Mouse (Mus musculus) MEL (cell line): ENCODE data around the gene Hnrnph3. TPM values are rescaled to one million over a fixed set of nuclear protein-coding genes. Genes with fewer than 3 reads are reported as not detected.

Experiments used
- DNase-seq: peaks from one replicate; pipeline ENCODE4 v3.0.0; 2011; ENCODE audit warnings: low read depth, low spot score
- H3K27ac ChIP-seq: 2 replicates; pipeline ENCODE4 v1.5.1; 2012; ENCODE audit warnings: low read depth, mild to moderate bottlenecking, control low read depth, low read length, moderate library complexity; ENCODE audit not compliant: control insufficient read depth
- H3K27me3 ChIP-seq, 2 experiments: fragments of 150-350 bp in 1 of 2; sonication (generic) in 1 of 2; 2 replicates each; pipeline ENCODE4 v1.6.1; 2012; ENCODE audit warnings: low read length in 2 of 2, mild to moderate bottlenecking in 2 of 2, improper control_type of control experiment in 1 of 2, moderate library complexity in 1 of 2; ENCODE audit not compliant: insufficient read depth in 2 of 2, control insufficient read depth in 1 of 2
- H3K36me3 ChIP-seq, 2 experiments: 2 replicates each; pipeline ENCODE4 v1.6.1; 2012 to 2014; ENCODE audit warnings: low read length in 2 of 2, improper control_type of control experiment in 1 of 2, inconsistent platforms in 1 of 2, mild to moderate bottlenecking in 1 of 2; ENCODE audit not compliant: insufficient read depth in 2 of 2, control insufficient read depth in 1 of 2
- H3K4me1 ChIP-seq, 2 experiments: fragments of 150-350 bp in 1 of 2; sonication (generic) in 1 of 2; 2 replicates each; pipeline ENCODE4 v1.6.1; 2012; ENCODE audit warnings: low read length in 2 of 2, improper control_type of control experiment in 1 of 2, mild to moderate bottlenecking in 1 of 2; ENCODE audit not compliant: insufficient read depth in 2 of 2, control insufficient read depth in 1 of 2
- H3K4me3 ChIP-seq, 2 experiments: fragments of 150-350 bp in 1 of 2; sonication (generic) in 1 of 2; 2 replicates each; pipeline ENCODE4 v1.5.1; 2012; ENCODE audit warnings: low read depth in 2 of 2, low read length in 2 of 2, mild to moderate bottlenecking in 2 of 2, moderate library complexity in 2 of 2, control low read depth in 1 of 2, improper control_type of control experiment in 1 of 2; ENCODE audit not compliant: control insufficient read depth in 1 of 2, insufficient read depth in 1 of 2
- H3K79me2 ChIP-seq: 2 replicates; pipeline ENCODE4 v1.6.1; 2012; ENCODE audit warnings: mild to moderate bottlenecking, low read length, moderate library complexity; ENCODE audit not compliant: control insufficient read depth, poor library complexity, insufficient read depth
- H3K9ac ChIP-seq: 2 replicates; pipeline ENCODE4 v1.6.1; 2012; ENCODE audit warnings: low read depth, mild to moderate bottlenecking, control low read depth, low read length, moderate library complexity; ENCODE audit not compliant: control insufficient read depth, poor library complexity, severe bottlenecking
- H3K9me3 ChIP-seq: fragments of 150-350 bp; sonication (generic); replicated peaks from 2 replicates; pipeline ENCODE4 v1.6.1; 2012; ENCODE audit warnings: mild to moderate bottlenecking, low read length, improper control_type of control experiment, moderate library complexity; ENCODE audit not compliant: insufficient read depth
- BHLHE40 ChIP-seq: IDR thresholded peaks from 2 replicates; pipeline ENCODE4 v1.6.1; 2012; ENCODE audit warnings: low read depth, mild to moderate bottlenecking, inconsistent platforms, low read length, improper control_type of control experiment, borderline replicate concordance
- CHD1 ChIP-seq: IDR thresholded peaks from 2 replicates; pipeline ENCODE4 v1.6.1; 2012; ENCODE audit warnings: low read depth, mild to moderate bottlenecking, inconsistent platforms, low read length, improper control_type of control experiment
- CHD2 ChIP-seq: IDR thresholded peaks from 2 replicates; pipeline ENCODE4 v1.6.1; 2011; ENCODE audit warnings: low read length, improper control_type of control experiment
- CTCF ChIP-seq, 3 experiments: IDR thresholded peaks in 2 of 3; conservative IDR thresholded peaks in 1 of 3; 2 replicates each; pipeline ENCODE4 v1.5.1; 2011 to 2012; ENCODE audit warnings: low read length in 3 of 3, low read depth in 2 of 3, mild to moderate bottlenecking in 2 of 3, improper control_type of control experiment in 1 of 3, inconsistent platforms in 1 of 3, mixed read lengths in 1 of 3, moderate library complexity in 1 of 3; ENCODE audit not compliant: control insufficient read depth in 1 of 3, insufficient read depth in 1 of 3, poor library complexity in 1 of 3, severe bottlenecking in 1 of 3
- E2F4 ChIP-seq: IDR thresholded peaks from 2 replicates; pipeline ENCODE4 v1.6.1; 2011; ENCODE audit warnings: low read depth, low read length, improper control_type of control experiment, borderline replicate concordance
- GABPA ChIP-seq: IDR thresholded peaks from 2 replicates; pipeline ENCODE4 v1.6.1; 2012; ENCODE audit warnings: low read depth, mild to moderate bottlenecking, inconsistent platforms, low read length, improper control_type of control experiment, moderate library complexity
- GATA1 ChIP-seq: IDR thresholded peaks from 2 replicates; pipeline ENCODE4 v1.6.1; 2011; ENCODE audit warnings: low read depth, low read length, improper control_type of control experiment
- JUND ChIP-seq: IDR thresholded peaks from 2 replicates; pipeline ENCODE4 v1.6.1; 2011; ENCODE audit warnings: low read depth, mild to moderate bottlenecking, improper control_type of control experiment, low read length
- KAT2A ChIP-seq: conservative IDR thresholded peaks from 2 replicates; pipeline ENCODE4 v1.6.1; 2012; ENCODE audit warnings: low read depth, low read length, improper control_type of control experiment, inconsistent platforms
- MAX ChIP-seq: IDR thresholded peaks from 2 replicates; pipeline ENCODE4 v1.6.1; 2011; ENCODE audit warnings: low read length, improper control_type of control experiment
- MEF2A ChIP-seq: IDR thresholded peaks from 2 replicates; pipeline ENCODE4 v1.6.1; 2014; ENCODE audit warnings: low read depth, mild to moderate bottlenecking, inconsistent platforms, low read length, improper control_type of control experiment; ENCODE audit not compliant: poor library complexity, insufficient replicate concordance, severe bottlenecking; ENCODE audit errors: extremely low read depth
- MXI1 ChIP-seq: IDR thresholded peaks from 2 replicates; pipeline ENCODE4 v1.6.1; 2011; ENCODE audit warnings: mild to moderate bottlenecking, low read depth, low read length, improper control_type of control experiment
- MYC ChIP-seq: IDR thresholded peaks from 2 replicates; pipeline ENCODE4 v1.6.1; 2011; ENCODE audit warnings: low read depth, mild to moderate bottlenecking, low read length, improper control_type of control experiment, moderate library complexity
- NELFE ChIP-seq: IDR thresholded peaks from 2 replicates; pipeline ENCODE4 v1.6.1; 2011; ENCODE audit warnings: low read depth, low read length, improper control_type of control experiment
- POLR2A ChIP-seq, 2 experiments: IDR thresholded peaks; 2 replicates each; pipeline ENCODE4 v1.6.1; 2011 to 2012; ENCODE audit warnings: low read length in 2 of 2, mild to moderate bottlenecking in 2 of 2, control low read depth in 1 of 2, improper control_type of control experiment in 1 of 2, low read depth in 1 of 2, moderate library complexity in 1 of 2; ENCODE audit not compliant: control insufficient read depth in 1 of 2, insufficient read depth in 1 of 2, poor library complexity in 1 of 2
- RAD21 ChIP-seq: IDR thresholded peaks from 2 replicates; pipeline ENCODE4 v1.6.1; 2011; ENCODE audit warnings: mild to moderate bottlenecking, low read depth, low read length, improper control_type of control experiment
- RCOR1 ChIP-seq: IDR thresholded peaks from 2 replicates; pipeline ENCODE4 v1.6.1; 2012; ENCODE audit warnings: low read depth, mild to moderate bottlenecking, inconsistent platforms, low read length, improper control_type of control experiment
- SMC3 ChIP-seq: IDR thresholded peaks from 2 replicates; pipeline ENCODE4 v1.6.1; 2011; ENCODE audit warnings: low read depth, low read length, improper control_type of control experiment
- USF2 ChIP-seq, 2 experiments: IDR thresholded peaks; 2 replicates each; pipeline ENCODE4 v1.6.1; 2011 to 2012; ENCODE audit warnings: improper control_type of control experiment in 2 of 2, low read length in 2 of 2, borderline replicate concordance in 1 of 2, inconsistent platforms in 1 of 2, low read depth in 1 of 2, mild to moderate bottlenecking in 1 of 2; ENCODE audit not compliant: insufficient read depth in 1 of 2
- ZMIZ1 ChIP-seq: IDR thresholded peaks from 2 replicates; pipeline ENCODE4 v1.6.1; 2012; ENCODE audit warnings: low read depth, mild to moderate bottlenecking, inconsistent platforms, low read length, improper control_type of control experiment, moderate library complexity
- polyA plus RNA-seq, 2 experiments: library from polyadenylated mRNA; stranded (reverse) in 1 of 2; unstranded in 1 of 2; fragments of >175 nt in 1 of 2; fragments of >200 nt in 1 of 2; gene quantifications; 2 replicates each; pipeline versions ENCODE4 v1.2.1 to v1.2.4; 2012; ENCODE audit warnings: low replicate concordance in 2 of 2, low read depth in 1 of 2; ENCODE audit not compliant: insufficient read length in 2 of 2, insufficient read depth in 1 of 2, missing spikeins in 1 of 2
- total RNA-seq: library from RNA; depleted of rRNA; stranded (reverse); fragments of 300-350 nt; gene quantifications from 2 replicates; pipeline ENCODE4 v1.2.3, GENCODE M21; 2012

Hnrnph3 gene
- total and polyA plus RNA-seq, 3 experiments, result 11.5 to 62.4 TPM; not detected in 1

DNA sequence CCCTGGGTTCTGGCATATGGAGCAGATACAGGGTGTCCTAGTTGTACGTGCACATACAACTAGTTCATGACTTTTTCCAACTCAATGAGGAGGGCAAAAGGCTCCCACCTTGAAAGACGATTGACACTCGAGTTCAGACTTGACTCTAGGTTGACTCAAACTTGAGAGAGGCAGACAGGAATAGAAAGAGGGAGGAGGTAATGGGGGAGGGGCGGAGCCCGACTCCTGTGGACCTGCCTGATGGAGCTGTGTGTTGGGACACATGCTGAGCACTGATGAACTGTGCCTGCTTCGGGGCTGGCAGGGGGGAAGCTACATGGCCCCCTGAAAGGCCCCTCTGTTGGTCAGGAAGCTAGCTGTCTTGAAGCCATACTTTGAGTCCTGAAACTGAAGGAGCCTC, 29.0 kb upstream of the Hnrnph3 start:
- no peak for DNase-seq
- Histone ChIP-seq H3K27ac (no peak overlapping the region), H3K4me1 (no peaks in the 10 kb centered on the region), H3K9ac (no peak overlapping the region), H3K79me2 (no peaks in the 10 kb centered on the region), H3K9me3 (no peaks in the 10 kb centered on the region), H3K27me3 (no peaks in the 10 kb centered on the region; a peak in 1 of 4 replicates), H3K36me3 (no peaks in the 10 kb centered on the region), H3K4me3 (no peak overlapping the region)
- TF ChIP-seq ZMIZ1 (no peak), MYC (no peak), USF2 (IDR thresholded peaks at IDR 0.05; ENCODE audit: borderline replicate concordance in 1 of 2, insufficient read depth in 1 of 2, low read depth in 1 of 2, low read length in 2 of 2) (no peak), NELFE (no peak), MXI1 (no peak), KAT2A (no peak), CHD2 (no peak), MEF2A (no peak), RCOR1 (no peak), CHD1 (no peak), POLR2A (IDR thresholded peaks at IDR 0.05; ENCODE audit: control insufficient read depth in 1 of 2, insufficient read depth in 1 of 2, low read depth in 1 of 2, low read length in 2 of 2, poor library complexity in 1 of 2) (no peak), JUND (no peak), BHLHE40 (no peak)

DNA sequence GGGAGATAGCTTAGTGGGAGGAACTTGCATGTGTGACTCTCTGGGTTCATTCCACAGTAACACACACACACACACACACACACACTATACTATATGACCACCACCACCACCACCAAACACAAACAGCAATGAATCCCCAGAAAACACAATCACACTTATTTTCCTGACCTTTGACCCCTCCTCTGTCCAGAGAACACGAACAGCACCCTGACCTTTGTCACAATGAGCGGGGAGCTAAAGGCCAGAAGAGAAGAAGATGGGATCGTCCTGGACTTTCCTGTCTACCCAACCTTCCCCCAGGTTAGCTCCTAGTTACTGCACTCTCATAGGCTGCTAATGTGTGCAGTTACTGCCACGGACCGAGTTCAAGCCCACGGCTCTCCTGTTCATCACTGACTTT, 28.0 kb upstream of the Hnrnph3 start:
- TF ChIP-seq GABPA, result no peak
- no peak for TF ChIP-seq E2F4
- TF ChIP-seq RAD21, result no peak
- TF ChIP-seq SMC3, result no peak
- no peak for TF ChIP-seq CHD1
- no peak for TF ChIP-seq MXI1
- no peak for TF ChIP-seq GATA1
- TF ChIP-seq USF2 (IDR thresholded peaks at IDR 0.05; ENCODE audit: borderline replicate concordance in 1 of 2, insufficient read depth in 1 of 2, low read depth in 1 of 2, low read length in 2 of 2), result no peak
- TF ChIP-seq CTCF (IDR thresholded peaks at IDR 0.05 in 2 of 3, conservative IDR thresholded peaks at IDR 0.05 in 1 of 3; ENCODE audit: control insufficient read depth in 1 of 3, insufficient read depth in 1 of 3, low read depth in 2 of 3, low read length in 3 of 3, poor library complexity in 1 of 3, severe bottlenecking in 1 of 3), result no peak
- TF ChIP-seq MAX, result no peak
- TF ChIP-seq CHD2, result no peak
- TF ChIP-seq, all 39 proteins: peak for 0
- Histone ChIP-seq H3K79me2 (no peaks in the 10 kb centered on the region), H3K27me3 (no peaks in the 10 kb centered on the region; a peak in 1 of 4 replicates), H3K9me3 (no peaks in the 10 kb centered on the region), H3K27ac (no peak overlapping the region), H3K36me3 (no peaks in the 10 kb centered on the region), H3K4me3 (no peak overlapping the region), H3K9ac (no peak overlapping the region), H3K4me1 (no peaks in the 10 kb centered on the region)
- no peak for DNase-seq
